Mouse (Mus musculus): ENCODE data around the gene Grm8. TPM values are rescaled to one million over a fixed set of nuclear protein-coding genes. Genes with fewer than 3 reads are reported as not detected.

Gene Grm8
- 0.04 and 0.07 TPM in 2 replicates for polyA plus RNA-seq (2012; rRNA removed)

- H3K4me1 ChIP-seq (ENCODE audit: control insufficient read depth, insufficient read depth, insufficient read length) = peaks cover 9% of the 10 kb centered on the region
- no peaks in the 10 kb centered on the region for H3K36me3 ChIP-seq (ENCODE audit: control insufficient read depth, insufficient read depth, low read length)
- H3K27me3 ChIP-seq (ENCODE audit: control insufficient read depth, insufficient read depth, low read length) = peaks cover 21% of the 10 kb centered on the region
- TF ChIP-seq CTCF (IDR thresholded peaks at IDR 0.05; ENCODE audit: extremely low read depth, insufficient read depth, insufficient read length, insufficient replicate concordance) (no peak), POLR2A (IDR thresholded peaks at IDR 0.05; ENCODE audit: low read depth, low read length) (no peak)
- no peak for DNase-seq (ENCODE audit: low read depth in 1 of 2, low spot score in 2 of 2)
- no peak within 1 kb of the TSS for H3K27ac ChIP-seq (ENCODE audit: insufficient read depth, low read length)
- peak within 1 kb of the TSS; percentile 54 for H3K4me3 ChIP-seq (ENCODE audit: extremely low read depth, insufficient read depth, insufficient read length)
- 2% methylated on average over 42 of the region's 42 CpGs for WGBS
Measured at GRCm38 (mm10) chr6:28135001-28135401, at the start of gene Grm8. TSS of gene Grm8 (minus strand) at chr6:28135178.

- H3K4me1 ChIP-seq (ENCODE audit: control insufficient read depth, insufficient read depth, insufficient read length) = no peaks in the 10 kb centered on the region
- WGBS = 80% methylated on average over 19 of the region's 19 CpGs
- no peaks in the 10 kb centered on the region for H3K36me3 ChIP-seq (ENCODE audit: control insufficient read depth, insufficient read depth, low read length)
- no peaks in the 10 kb centered on the region for H3K27me3 ChIP-seq (ENCODE audit: control insufficient read depth, insufficient read depth, low read length)
- TF ChIP-seq CTCF (IDR thresholded peaks at IDR 0.05; ENCODE audit: extremely low read depth, insufficient read depth, insufficient read length, insufficient replicate concordance) (no peak), POLR2A (IDR thresholded peaks at IDR 0.05; ENCODE audit: low read depth, low read length) (no peak)
- H3K4me3 ChIP-seq (ENCODE audit: extremely low read depth, insufficient read depth, insufficient read length) = no peak overlapping the region
- DNase-seq (ENCODE audit: low read depth in 1 of 2, low spot score in 2 of 2) = no peak
- no peak overlapping the region for H3K27ac ChIP-seq (ENCODE audit: insufficient read depth, low read length)
Measured at GRCm38 (mm10) chr6:28169851-28170539, 35.0 kb upstream of the Grm8 start.

GRCm38 (mm10) chr6:28160399-28160798 lies 25.4 kb upstream of the Grm8 start:
- Histone ChIP-seq H3K4me3 (ENCODE audit: extremely low read depth, insufficient read depth, insufficient read length) (no peak overlapping the region), H3K27ac (ENCODE audit: insufficient read depth, low read length) (no peak overlapping the region), H3K27me3 (ENCODE audit: control insufficient read depth, insufficient read depth, low read length) (no peaks in the 10 kb centered on the region), H3K4me1 (ENCODE audit: control insufficient read depth, insufficient read depth, insufficient read length) (no peaks in the 10 kb centered on the region), H3K36me3 (ENCODE audit: control insufficient read depth, insufficient read depth, low read length) (no peaks in the 10 kb centered on the region)
- no peak for TF ChIP-seq CTCF (IDR thresholded peaks at IDR 0.05; ENCODE audit: extremely low read depth, insufficient read depth, insufficient read length, insufficient replicate concordance)
- no peak for TF ChIP-seq POLR2A (IDR thresholded peaks at IDR 0.05; ENCODE audit: low read depth, low read length)
- no peak for DNase-seq (ENCODE audit: low read depth in 1 of 2, low spot score in 2 of 2)
- WGBS = 28% methylated on average over 5 of the region's 5 CpGs

GRCm38 (mm10) chr6:28146445-28146844 lies 11.5 kb upstream of the Grm8 start:
- DNase-seq (ENCODE audit: low read depth in 1 of 2, low spot score in 2 of 2) = no peak
- no peak overlapping the region for H3K27ac ChIP-seq (ENCODE audit: insufficient read depth, low read length)
- 64% methylated on average over 6 of the region's 6 CpGs for WGBS
- H3K4me3 ChIP-seq (ENCODE audit: extremely low read depth, insufficient read depth, insufficient read length) = no peak overlapping the region
- H3K36me3 ChIP-seq (ENCODE audit: control insufficient read depth, insufficient read depth, low read length) = no peaks in the 10 kb centered on the region
- no peaks in the 10 kb centered on the region for H3K4me1 ChIP-seq (ENCODE audit: control insufficient read depth, insufficient read depth, insufficient read length)
- no peaks in the 10 kb centered on the region for H3K27me3 ChIP-seq (ENCODE audit: control insufficient read depth, insufficient read depth, low read length)
- no peak for TF ChIP-seq CTCF (IDR thresholded peaks at IDR 0.05; ENCODE audit: extremely low read depth, insufficient read depth, insufficient read length, insufficient replicate concordance)
- no peak for TF ChIP-seq POLR2A (IDR thresholded peaks at IDR 0.05; ENCODE audit: low read depth, low read length)

- TF ChIP-seq POLR2A (IDR thresholded peaks at IDR 0.05; ENCODE audit: low read depth, low read length) (no peak), CTCF (IDR thresholded peaks at IDR 0.05; ENCODE audit: extremely low read depth, insufficient read depth, insufficient read length, insufficient replicate concordance) (no peak)
- H3K36me3 ChIP-seq (ENCODE audit: control insufficient read depth, insufficient read depth, low read length) = no peaks in the 10 kb centered on the region
- DNase-seq (ENCODE audit: low read depth in 1 of 2, low spot score in 2 of 2) = no peak
- WGBS = 13% methylated on average over 2 of the region's 2 CpGs
- no peaks in the 10 kb centered on the region for H3K4me1 ChIP-seq (ENCODE audit: control insufficient read depth, insufficient read depth, insufficient read length)
- no peaks in the 10 kb centered on the region for H3K27me3 ChIP-seq (ENCODE audit: control insufficient read depth, insufficient read depth, low read length)
- no peak overlapping the region for H3K4me3 ChIP-seq (ENCODE audit: extremely low read depth, insufficient read depth, insufficient read length)
- no peak overlapping the region for H3K27ac ChIP-seq (ENCODE audit: insufficient read depth, low read length)
Measured at GRCm38 (mm10) chr6:28142332-28142731, 7.4 kb upstream of the Grm8 start.

- peaks cover 9% of the 10 kb centered on the region for H3K4me1 ChIP-seq (ENCODE audit: control insufficient read depth, insufficient read depth, insufficient read length)
- peak overlapping the region; percentile 54 for H3K4me3 ChIP-seq (ENCODE audit: extremely low read depth, insufficient read depth, insufficient read length)
- no peaks in the 10 kb centered on the region for H3K36me3 ChIP-seq (ENCODE audit: control insufficient read depth, insufficient read depth, low read length)
- peaks cover 21% of the 10 kb centered on the region for H3K27me3 ChIP-seq (ENCODE audit: control insufficient read depth, insufficient read depth, low read length)
- peak; percentile 5 to 48 for DNase-seq (ENCODE audit: low read depth in 1 of 2, low spot score in 2 of 2)
- no peak overlapping the region for H3K27ac ChIP-seq (ENCODE audit: insufficient read depth, low read length)
- WGBS = 1% methylated on average over 37 of the region's 37 CpGs
- TF ChIP-seq POLR2A (IDR thresholded peaks at IDR 0.05; ENCODE audit: low read depth, low read length) (no peak), CTCF (IDR thresholded peaks at IDR 0.05; ENCODE audit: extremely low read depth, insufficient read depth, insufficient read length, insufficient replicate concordance) (peak; percentile 55; the same call in 1 of the 2 replicates)
Measured at GRCm38 (mm10) chr6:28135411-28136233, 644 bp upstream of the Grm8 start.

Measured in spleen, adult 2 months (tissue).